8 mouse cellular contexts compared by ENCODE assay signal in genomic region chr2:168081933-168082306, GRCm38 (mm10). TPM values are rescaled to one million over a fixed set of nuclear protein-coding genes. Genes with fewer than 3 reads are reported as not detected.
DNase-seq lines count a peak whose midpoint lies in the region; ATAC-seq and TF ChIP-seq lines count a peak whose summit lies in the region.

No protein-coding gene starts in this region.

- DNase-seq in embryo, embryonic 10 days (ENCODE audit: low spot score), result peak; percentile 30
- DNase-seq in embryo, embryonic 9.5 days (ENCODE audit: extremely low spot score), result no peak
- DNase-seq in spleen, adult 2 months (ENCODE audit: low read depth in 1 of 2, low spot score in 2 of 2), result no peak
- DNase-seq in spleen, adult 18-20 months, result no peak
- DNase-seq in liver, embryonic 11.5 days (ENCODE audit: low spot score), result no peak
- DNase-seq in ovary, postnatal 14 days (ENCODE audit: low spot score), result no peak
- DNase-seq in ovary, adult 18-20 months (ENCODE audit: low spot score), result no peak
- DNase-seq in adrenal gland, postnatal 14 days, result no peak

- no peak for TF ChIP-seq CTCF in spleen, adult 2 months (IDR thresholded peaks at IDR 0.05; ENCODE audit: extremely low read depth, insufficient read depth, insufficient read length, insufficient replicate concordance)

- H3K27ac ChIP-seq in spleen, adult 2 months (ENCODE audit: insufficient read depth, low read length), result no peak overlapping the region
- no peak overlapping the region for H3K27ac ChIP-seq in liver, embryonic 11.5 days (ENCODE audit: low read depth, low read length)

- no peak for ATAC-seq in liver, embryonic 11.5 days (replicated peaks; ENCODE audit: low FRiP score)

- peaks cover 4% of the 10 kb centered on the region for H3K4me1 ChIP-seq in spleen, adult 2 months (ENCODE audit: control insufficient read depth, insufficient read depth, insufficient read length)
- peaks cover 27% of the 10 kb centered on the region for H3K4me1 ChIP-seq in liver, embryonic 11.5 days (replicated peaks; ENCODE audit: control insufficient read depth, insufficient read depth, low read length)

- H3K4me3 ChIP-seq in spleen, adult 2 months (ENCODE audit: extremely low read depth, insufficient read depth, insufficient read length), result 0 out of 2 replicates have a peak overlapping the region, but pooled peaks have one; percentile 78
- peak overlapping the region; percentile 85 for H3K4me3 ChIP-seq in liver, embryonic 11.5 days (ENCODE audit: low read depth, low read length)

- 7% methylated on average over 14 of the region's 14 CpGs for WGBS in spleen, adult 2 months
- WGBS in liver, embryonic 11.5 days, result 5% methylated on average over 14 of the region's 14 CpGs

- H3K36me3 ChIP-seq in spleen, adult 2 months (ENCODE audit: control insufficient read depth, insufficient read depth, low read length), result no peaks in the 10 kb centered on the region
- no peaks in the 10 kb centered on the region for H3K36me3 ChIP-seq in liver, embryonic 11.5 days (ENCODE audit: control insufficient read depth, insufficient read depth, low read length)

- H3K27me3 ChIP-seq in spleen, adult 2 months (ENCODE audit: control insufficient read depth, insufficient read depth, low read length), result peaks cover 10% of the 10 kb centered on the region
- peaks cover 21% of the 10 kb centered on the region for H3K27me3 ChIP-seq in liver, embryonic 11.5 days (replicated peaks; ENCODE audit: control insufficient read depth, insufficient read depth, low read length)

- no peaks in the 10 kb centered on the region for H3K9me3 ChIP-seq in liver, embryonic 11.5 days (ENCODE audit: control insufficient read depth, low read length)

- H3K9ac ChIP-seq in liver, embryonic 11.5 days (ENCODE audit: low read depth, low read length), result peak overlapping the region; percentile 76

- TF ChIP-seq POLR2A in spleen, adult 2 months (IDR thresholded peaks at IDR 0.05; ENCODE audit: low read depth, low read length), result no peak

- peak overlapping the region; percentile 100 for H3K4me2 ChIP-seq in liver, embryonic 11.5 days

RNA-seq across cellular contexts. Expression of gene Pard6b, which starts 1.1 kb away (rescaled TPM):
- 1.5 and 2.1 TPM in 2 replicates for polyA plus RNA-seq in spleen, adult 2 months (2012; rRNA removed)
- 6.0 and 6.1 TPM in 2 replicates for polyA plus RNA-seq in liver, embryonic 11.5 days (2014; fragmentation: Nextera tagmentation; extraction: Ambion mirVana)
- total RNA-seq in adrenal gland, postnatal 14 days (2021), result 1.7 and 1.9 TPM in 2 replicates
